Mouse (Mus musculus) heart, embryonic 11.5 days (tissue): ENCODE data around the gene Slx. TPM values are rescaled to one million over a fixed set of nuclear protein-coding genes. Genes with fewer than 3 reads are reported as not detected.
"Not testable (repeated sequence)": the region's sequence is repeated elsewhere in the genome, so short reads cannot be mapped to it uniquely, and the experiment has no call there.

Experiments used
- ATAC-seq: fragments of 200-750 bp; cut with Nextera tagmentation; replicated peaks from 2 replicates; pipeline ENCODE4 v1.8.0; 2017; ENCODE audit warnings: moderate library complexity; ENCODE audit not compliant: insufficient number of reproducible peaks, low FRiP score, low TSS enrichment
- H3K27ac ChIP-seq: fragments of 300-500 bp; sonication (generic); 2 replicates; pipeline ENCODE4 v1.5.1; 2014; ENCODE audit warnings: mild to moderate bottlenecking, low read depth, low read length
- H3K27me3 ChIP-seq: fragments of 300-500 bp; sonication (generic); 2 replicates; pipeline ENCODE4 v1.6.1; 2014; ENCODE audit warnings: mild to moderate bottlenecking, low read length, mixed read lengths; ENCODE audit not compliant: control insufficient read depth, insufficient read depth
- H3K36me3 ChIP-seq: fragments of 300-500 bp; sonication (generic); 2 replicates; pipeline ENCODE4 v1.6.1; 2014; ENCODE audit warnings: mild to moderate bottlenecking, low read length, moderate library complexity, mixed read lengths; ENCODE audit not compliant: control insufficient read depth, insufficient read depth
- H3K4me1 ChIP-seq: fragments of 300-500 bp; sonication (generic); 2 replicates; pipeline ENCODE4 v1.6.1; 2014; ENCODE audit warnings: low read length; ENCODE audit not compliant: control insufficient read depth, insufficient read depth
- H3K4me2 ChIP-seq: fragments of 300-500 bp; sonication (generic); 2 replicates; pipeline ENCODE4 v1.6.1; 2014; ENCODE audit warnings: mild to moderate bottlenecking, moderate library complexity
- H3K4me3 ChIP-seq: fragments of 300-500 bp; sonication (generic); 2 replicates; pipeline ENCODE4 v1.5.1; 2014; ENCODE audit warnings: low read depth, low read length
- H3K9ac ChIP-seq: fragments of 300-500 bp; sonication (generic); 2 replicates; pipeline ENCODE4 v1.6.1; 2014; ENCODE audit warnings: mild to moderate bottlenecking, low read depth, low read length, moderate library complexity
- H3K9me3 ChIP-seq: fragments of 300-500 bp; sonication (generic); replicated peaks from 2 replicates; pipeline ENCODE4 v1.6.1; 2016; ENCODE audit warnings: low read length; ENCODE audit not compliant: control insufficient read depth
- WGBS: fragments of 180-500 bp; shearing (Covaris S2); extraction: QIAGEN DNeasy Blood & Tissue Kit; methylation state at CpG from one replicate; pipeline ENCODE4 v1.1.7; 2014; ENCODE audit not compliant: insufficient replicate concordance; 5-methylcytosine and 5-hydroxymethylcytosine counted together
- microRNA-seq: library from miRNA; unstranded; fragments of <30 nt; microRNA quantifications from one replicate; pipeline ENCODE4, GENCODE M21; 2016; ENCODE audit warnings: borderline number of aligned reads
- polyA plus RNA-seq: library from polyadenylated mRNA; unstranded; fragments of >200 nt; fragmentation: Nextera tagmentation; extraction: Ambion mirVana; gene quantifications from 2 replicates; pipeline ENCODE4 v1.2.1, GENCODE M21; 2014

The Slx gene
- polyA plus RNA-seq = not detected in 2 replicates

- not testable (repeated sequence) for H3K4me1 ChIP-seq, ATAC-seq, H3K9ac ChIP-seq, H3K27me3 ChIP-seq, H3K4me2 ChIP-seq, H3K27ac ChIP-seq, H3K36me3 ChIP-seq, H3K4me3 ChIP-seq, H3K9me3 ChIP-seq
- 69% methylated on average over 3 of the region's 3 CpGs for WGBS
These were observed at the start of gene Slx for GRCm38 (mm10) chrX:26545465-26545864. Slx (minus strand) TSS chrX:26545565.

Small RNA genes within 50 kb of the gene (microRNA-seq; reads per million reads assigned to microRNA genes)
- not detected for gene Gm27341

Other genes starting within 250 kb of the Slx start
- not detected in 2 replicates for gene Gm2030, start 235.5 kb downstream of the Slx start, polyA plus RNA-seq
- not detected in 2 replicates for gene Gm14525, start 157.1 kb upstream of the Slx start, polyA plus RNA-seq